Mouse (Mus musculus): Measurements from ENCODE around the gene Olfr1062. TPM values are rescaled to one million over a fixed set of nuclear protein-coding genes. Genes with fewer than 3 reads are reported as not detected.
"Not testable (repeated sequence)": the region's sequence is repeated elsewhere in the genome, so short reads cannot be mapped to it uniquely, and the experiment has no call there.

Gene Olfr1062
- polyA plus RNA-seq (2016; fragmentation: Nextera tagmentation; extraction: Ambion mirVana), result not detected in 2 replicates

DNA sequence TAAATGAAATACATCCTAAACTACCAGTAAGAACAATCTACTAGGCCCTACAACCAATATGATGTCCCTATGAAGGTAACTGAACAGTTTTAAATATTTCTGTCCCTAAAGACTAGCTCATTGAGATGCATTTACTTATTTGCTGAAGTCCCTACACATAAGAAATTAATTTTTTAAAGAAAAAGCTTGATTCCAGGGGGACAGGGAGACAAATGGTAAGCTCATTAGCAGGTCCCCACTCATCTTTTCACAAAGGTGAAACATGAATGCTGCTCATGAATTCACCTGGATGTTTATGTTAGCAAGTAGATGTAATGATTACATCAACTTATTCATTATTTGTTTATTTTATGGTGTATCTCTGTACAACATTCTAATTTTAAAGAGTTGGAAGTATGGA, at the start of gene Olfr1062:
Gene Olfr1062 (minus strand): TSS at position 101 of the 400 bp plus-strand sequence.
- not testable (repeated sequence) for H3K4me2 ChIP-seq (replicated peaks); H3K27me3 ChIP-seq; H3K9me3 ChIP-seq (replicated peaks); H3K27ac ChIP-seq; H3K4me3 ChIP-seq; H3K4me1 ChIP-seq; H3K36me3 ChIP-seq; H3K9ac ChIP-seq; ATAC-seq (ENCODE audit: low FRiP score)

DNA sequence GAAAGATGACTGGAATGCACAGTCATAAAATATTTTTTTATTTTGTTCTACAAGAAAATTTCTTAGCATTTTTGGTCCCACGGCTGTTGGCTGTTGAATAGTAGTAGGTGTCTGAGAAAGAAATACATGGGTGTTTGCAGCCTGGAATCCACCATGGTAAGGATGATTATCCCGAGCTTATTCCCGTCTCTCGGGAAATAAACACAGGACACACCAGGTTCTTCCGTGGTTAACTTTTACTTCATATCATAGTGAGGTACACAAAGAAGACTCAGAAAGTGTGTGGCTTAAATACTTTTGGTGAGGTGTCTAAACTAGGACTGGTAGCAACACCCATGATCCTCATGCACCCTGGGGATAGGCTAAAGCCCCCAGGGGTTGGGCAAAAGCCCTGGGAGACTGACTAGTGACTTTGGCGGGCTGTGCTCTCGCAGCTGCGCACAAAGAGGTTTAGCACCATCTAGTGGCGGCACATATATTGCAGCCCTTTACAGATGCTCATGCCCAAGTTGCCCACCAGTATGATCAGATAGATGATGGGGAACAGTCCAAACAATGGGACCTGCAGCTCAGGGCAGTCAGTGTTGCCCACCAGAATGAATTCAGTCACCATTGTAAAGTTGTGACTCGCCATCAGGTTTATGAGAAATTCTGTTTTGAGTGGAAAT, 38.0 kb upstream of the Olfr1062 start:
- 36% methylated on average over 10 of the region's 10 CpGs for WGBS
- ATAC-seq (ENCODE audit: low FRiP score), result peak; percentile 74
- Histone ChIP-seq H3K9me3 (replicated peaks) (no peaks in the 10 kb centered on the region), H3K9ac (no peak overlapping the region), H3K27ac (no peak overlapping the region), H3K36me3 (no peaks in the 10 kb centered on the region), H3K27me3 (no peaks in the 10 kb centered on the region), H3K4me2 (replicated peaks) (no peak overlapping the region), H3K4me1 (no peaks in the 10 kb centered on the region), H3K4me3 (no peak overlapping the region)

- no peaks in the 10 kb centered on the region for H3K27me3 ChIP-seq
- 90% methylated on average over 1 of the region's 1 CpGs for WGBS
- no peaks in the 10 kb centered on the region for H3K36me3 ChIP-seq
- H3K4me1 ChIP-seq, result no peaks in the 10 kb centered on the region
- H3K4me3 ChIP-seq, result no peak overlapping the region
- ATAC-seq (ENCODE audit: low FRiP score), result no peak
- no peak overlapping the region for H3K9ac ChIP-seq
- H3K4me2 ChIP-seq (replicated peaks), result no peak overlapping the region
- H3K9me3 ChIP-seq (replicated peaks), result no peaks in the 10 kb centered on the region
- no peak overlapping the region for H3K27ac ChIP-seq
Measured at GRCm38 (mm10) chr2:86460434-86460833, 33.9 kb upstream of the Olfr1062 start.

DNA sequence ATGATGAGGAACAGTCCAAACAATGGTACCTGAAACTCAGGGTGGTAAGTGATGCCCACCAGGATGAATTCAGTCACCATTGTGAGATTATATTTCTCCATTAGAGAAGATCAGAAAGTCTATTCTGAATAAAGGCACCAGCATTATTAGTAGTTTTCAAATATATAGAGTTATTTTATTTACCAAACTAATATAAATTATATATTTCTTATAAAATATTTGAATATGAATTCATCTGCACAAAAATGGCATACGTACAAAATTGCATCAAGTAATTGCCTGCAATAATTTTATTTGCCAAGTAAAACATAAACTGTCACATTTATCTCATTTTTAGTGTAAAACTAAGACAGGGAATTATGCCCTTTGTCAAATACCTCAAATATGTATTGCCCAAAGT, 29.6 kb upstream of the Olfr1062 start, which contains the start of gene Olfr1066:
Gene Olfr1066 (minus strand): TSS at position 101 of the 400 bp plus-strand sequence.
- Histone ChIP-seq H3K27ac (no peak within 1 kb of the TSS), H3K27me3 (no peaks in the 10 kb centered on the region), H3K4me3 (no peak within 1 kb of the TSS), H3K9ac (no peak within 1 kb of the TSS), H3K9me3 (replicated peaks) (no peaks in the 10 kb centered on the region), H3K4me2 (replicated peaks) (no peak within 1 kb of the TSS), H3K36me3 (no peaks in the 10 kb centered on the region), H3K4me1 (no peaks in the 10 kb centered on the region)
- 88% methylated on average over 1 of the region's 1 CpGs for WGBS
- no peak for ATAC-seq (ENCODE audit: low FRiP score)

- H3K27ac ChIP-seq; ATAC-seq (ENCODE audit: low FRiP score); H3K9ac ChIP-seq; H3K4me1 ChIP-seq; H3K36me3 ChIP-seq; H3K4me3 ChIP-seq; H3K27me3 ChIP-seq; H3K4me2 ChIP-seq (replicated peaks); H3K9me3 ChIP-seq (replicated peaks): not testable (repeated sequence)
- 83% methylated on average over 1 of the region's 1 CpGs for WGBS
Measured at GRCm38 (mm10) chr2:86450491-86450890, 23.9 kb upstream of the Olfr1062 start, which contains the start of gene Olfr1065. Gene Olfr1065, minus strand, starts transcription at chr2:86450591.

DNA sequence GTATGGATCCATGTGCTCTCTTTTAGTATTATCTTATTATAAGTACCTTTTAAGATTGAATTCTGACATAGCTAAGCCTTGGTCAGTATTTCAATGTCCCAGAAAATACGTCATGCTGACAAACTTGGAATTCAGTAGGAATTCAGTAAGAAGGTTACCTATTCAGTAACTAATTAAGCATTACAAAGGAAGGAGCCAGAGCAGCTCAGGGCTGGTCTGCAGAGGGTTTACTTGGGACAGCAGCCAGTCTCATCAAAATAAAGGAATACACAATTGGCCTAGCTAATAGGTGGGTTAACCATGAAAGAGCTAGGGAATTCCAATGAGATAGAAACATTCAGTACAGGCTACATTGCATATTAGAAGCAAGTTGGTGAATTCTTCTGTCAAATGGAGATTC, 15.6 kb upstream of the Olfr1062 start:
- not testable (repeated sequence) for H3K36me3 ChIP-seq; H3K4me3 ChIP-seq; H3K4me1 ChIP-seq; H3K4me2 ChIP-seq (replicated peaks); H3K27me3 ChIP-seq; H3K9ac ChIP-seq; H3K9me3 ChIP-seq (replicated peaks); ATAC-seq (ENCODE audit: low FRiP score); H3K27ac ChIP-seq
- 38% methylated on average over 1 of the region's 1 CpGs for WGBS

DNA sequence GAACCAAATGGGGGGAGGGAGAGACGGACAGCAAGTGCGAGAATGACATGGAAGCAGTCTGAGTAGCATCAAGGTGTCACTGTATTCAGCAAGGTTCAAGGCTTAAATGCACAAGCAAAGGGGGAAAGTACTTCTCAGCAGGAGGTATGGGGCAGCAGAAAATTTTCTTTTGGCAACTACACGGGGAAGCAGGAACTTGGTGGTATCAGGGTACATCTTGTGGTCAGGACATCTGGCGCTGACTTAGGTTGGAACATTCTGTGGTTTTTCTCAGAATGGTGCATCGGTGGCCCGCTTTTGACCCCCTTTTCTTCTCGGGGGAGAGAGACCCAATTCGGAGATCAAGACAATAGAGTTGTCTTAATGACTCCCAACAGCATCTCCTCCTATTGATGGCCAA, 2.0 kb upstream of the Olfr1062 start:
- WGBS, result 89% methylated on average over 8 of the region's 8 CpGs
- not testable (repeated sequence) for H3K4me1 ChIP-seq; H3K36me3 ChIP-seq; ATAC-seq (ENCODE audit: low FRiP score); H3K9me3 ChIP-seq (replicated peaks); H3K4me2 ChIP-seq (replicated peaks); H3K9ac ChIP-seq; H3K27ac ChIP-seq; H3K27me3 ChIP-seq; H3K4me3 ChIP-seq

- Histone ChIP-seq H3K36me3 (no peaks in the 10 kb centered on the region), H3K9ac (no peak within 1 kb of the TSS), H3K9me3 (replicated peaks) (no peaks in the 10 kb centered on the region), H3K4me1 (no peaks in the 10 kb centered on the region), H3K4me3 (no peak within 1 kb of the TSS), H3K27me3 (no peaks in the 10 kb centered on the region), H3K4me2 (replicated peaks) (no peak within 1 kb of the TSS), H3K27ac (no peak within 1 kb of the TSS)
- ATAC-seq (ENCODE audit: low FRiP score), result no peak
- WGBS, result 78% methylated on average over 1 of the region's 1 CpGs
Measured at GRCm38 (mm10) chr2:86413950-86414349, 12.6 kb downstream of the Olfr1062 start, which contains the start of gene Olfr1061. Gene Olfr1061, minus strand, starts transcription at chr2:86414050.

- WGBS, result 91% methylated on average over 2 of the region's 2 CpGs
- no peak for ATAC-seq (ENCODE audit: low FRiP score)
Measured at GRCm38 (mm10) chr2:86395114-86395513, 31.4 kb downstream of the Olfr1062 start.

DNA sequence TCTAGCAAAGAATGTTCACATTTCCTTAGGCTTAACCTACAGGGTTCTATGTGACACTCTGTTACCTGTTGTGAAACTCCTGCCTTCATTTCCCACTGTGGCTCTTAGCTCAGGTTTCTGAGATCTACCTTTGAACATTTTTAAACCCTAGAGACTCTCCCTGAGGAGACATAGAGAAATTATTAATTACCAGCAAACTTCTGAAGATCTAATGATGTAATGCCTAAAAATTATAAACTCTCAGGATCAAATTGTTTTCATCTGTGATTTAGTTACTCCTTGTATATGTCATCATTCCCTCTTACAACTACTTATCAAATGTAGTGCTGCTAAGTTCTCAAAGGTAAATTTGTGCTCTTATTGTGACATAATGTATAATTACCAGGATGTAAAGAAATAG, 38.1 kb downstream of the Olfr1062 start, which contains the start of gene Olfr1058:
Gene Olfr1058 (minus strand): TSS at position 101 of the 400 bp plus-strand sequence.
- not testable (repeated sequence) for H3K36me3 ChIP-seq; H3K9me3 ChIP-seq (replicated peaks); H3K4me2 ChIP-seq (replicated peaks); H3K9ac ChIP-seq; ATAC-seq (ENCODE audit: low FRiP score); H3K27ac ChIP-seq; H3K27me3 ChIP-seq; H3K4me3 ChIP-seq; H3K4me1 ChIP-seq

More at GRCm38 (mm10) chr2:86395114-86395513, 31.4 kb downstream of the Olfr1062 start:
- H3K27me3 ChIP-seq, result no peaks in the 10 kb centered on the region
- no peak overlapping the region for H3K4me3 ChIP-seq
- no peak overlapping the region for H3K4me2 ChIP-seq (replicated peaks)
- no peaks in the 10 kb centered on the region for H3K36me3 ChIP-seq
- H3K9ac ChIP-seq, result no peak overlapping the region
- H3K27ac ChIP-seq, result no peak overlapping the region
- no peaks in the 10 kb centered on the region for H3K4me1 ChIP-seq
- H3K9me3 ChIP-seq (replicated peaks), result no peaks in the 10 kb centered on the region

DNA sequence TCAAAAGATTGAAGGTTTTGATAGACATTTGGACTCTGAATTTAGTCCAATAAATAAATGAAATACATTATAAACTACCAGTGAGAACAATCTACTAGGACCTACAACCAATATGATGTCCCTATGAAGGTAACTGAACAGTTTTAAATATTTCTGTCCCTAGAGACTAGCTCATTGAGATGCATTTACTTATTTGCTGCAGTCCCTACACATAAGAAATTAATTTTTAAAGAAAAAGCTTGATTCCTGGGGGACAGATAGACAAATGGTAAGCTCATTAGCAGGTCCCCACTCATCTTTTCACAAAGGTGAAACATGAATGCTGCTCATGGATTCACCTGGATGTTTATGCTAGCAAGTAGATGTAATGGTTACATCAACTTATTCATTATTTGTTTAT, 48.3 kb downstream of the Olfr1062 start, which contains the start of gene Olfr1057:
Gene Olfr1057 (minus strand): TSS at position 101 of the 400 bp plus-strand sequence.
- H3K4me2 ChIP-seq (replicated peaks), result no peak within 1 kb of the TSS
- no peak within 1 kb of the TSS for H3K9ac ChIP-seq
- H3K4me1 ChIP-seq, result no peaks in the 10 kb centered on the region
- H3K4me3 ChIP-seq, result no peak within 1 kb of the TSS
- no peak for ATAC-seq (ENCODE audit: low FRiP score)
- no peaks in the 10 kb centered on the region for H3K36me3 ChIP-seq
- no peaks in the 10 kb centered on the region for H3K27me3 ChIP-seq
- H3K27ac ChIP-seq, result no peak within 1 kb of the TSS
- H3K9me3 ChIP-seq (replicated peaks), result no peaks in the 10 kb centered on the region

All from hindbrain, embryonic 12.5 days (tissue).